Mouse (Mus musculus): ENCODE measurements around the gene Farp1.

DNA sequence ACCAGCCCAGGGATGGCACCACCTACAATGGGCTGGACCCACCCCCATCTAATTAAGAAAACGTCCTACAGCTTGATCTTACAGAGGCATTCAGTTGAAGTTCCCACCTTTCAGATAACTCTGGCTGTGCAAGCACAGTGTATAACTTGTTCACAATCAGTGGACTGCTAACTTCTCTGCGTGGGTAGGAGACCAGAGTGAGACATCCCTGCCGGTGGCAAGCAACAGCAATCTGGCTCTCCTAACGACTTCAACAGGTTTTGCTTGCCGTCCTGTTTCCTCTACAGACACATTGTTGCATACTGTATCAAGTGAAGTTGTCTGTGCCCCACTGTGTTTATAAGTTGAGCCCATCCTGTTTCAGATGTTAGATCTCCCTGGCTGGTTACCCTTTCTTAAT is 45.7 kb downstream of the Farp1 start:
- no peak for TF ChIP-seq CTCF (IDR thresholded peaks at IDR 0.05; ENCODE audit: borderline replicate concordance, insufficient read depth, low read depth, low read length)
- no peak for TF ChIP-seq POLR2A (IDR thresholded peaks at IDR 0.05; ENCODE audit: borderline replicate concordance, insufficient read depth, low read length)
